Mouse (Mus musculus): ENCODE measurements around the gene Spg21.
A peak's percentile ranks its signal among the peaks of the same experiment; 100 is the strongest.

Spg21 gene

DNA sequence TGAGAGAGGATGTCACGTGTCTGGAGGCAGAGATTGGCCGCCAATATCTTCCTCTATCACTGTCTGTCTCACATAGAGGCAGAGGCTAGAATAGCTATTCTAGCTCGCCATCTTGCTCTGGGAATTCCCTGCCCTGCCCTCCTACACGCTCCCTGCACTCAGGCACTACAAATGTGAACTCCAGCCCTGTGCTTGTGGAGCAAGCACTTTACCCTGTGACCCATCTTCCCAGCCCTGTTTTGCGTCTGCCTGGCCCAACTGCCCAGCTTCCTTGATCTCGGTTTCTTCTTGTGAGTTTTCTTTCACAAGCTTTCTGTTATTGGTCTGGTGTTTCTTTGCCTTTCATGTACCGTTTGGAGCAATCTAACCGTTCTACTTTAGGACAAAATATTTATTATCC is 18.4 kb downstream of the Spg21 start:
- no peak for DNase-seq (ENCODE audit: low spot score in 2 of 2)

- no peak for DNase-seq (ENCODE audit: low spot score in 2 of 2)
Observed at GRCm38 (mm10) chr9:65480071-65480470, 19.3 kb downstream of the Spg21 start.

- DNase-seq (ENCODE audit: low spot score in 2 of 2), result no peak
Observed at GRCm38 (mm10) chr9:65491476-65491875, 30.7 kb downstream of the Spg21 start.

DNA sequence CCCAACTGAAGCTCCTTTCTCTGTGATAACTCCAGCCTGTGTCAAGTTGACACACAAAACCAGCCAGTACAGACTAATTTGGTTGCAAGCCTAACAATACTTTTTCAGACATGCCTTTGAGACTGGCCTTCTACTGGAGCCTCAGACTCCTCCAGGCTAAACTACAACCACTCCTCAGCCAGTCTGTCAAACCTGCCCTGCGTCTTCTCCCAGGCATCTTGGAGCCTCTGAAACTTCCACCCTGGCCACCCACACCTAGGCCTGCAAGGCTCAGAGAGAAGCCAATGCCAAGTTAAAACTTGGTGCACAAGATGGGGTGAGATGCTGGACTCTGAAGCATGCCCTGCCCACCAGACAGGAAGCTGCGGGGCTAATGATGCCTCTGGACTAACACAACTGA is 31.6 kb downstream of the Spg21 start:
- no peak for DNase-seq (ENCODE audit: low spot score in 2 of 2)

GRCm38 (mm10) chr9:65492851-65493250 is 32.1 kb downstream of the Spg21 start:
- DNase-seq (ENCODE audit: low spot score in 2 of 2), result no peak

DNA sequence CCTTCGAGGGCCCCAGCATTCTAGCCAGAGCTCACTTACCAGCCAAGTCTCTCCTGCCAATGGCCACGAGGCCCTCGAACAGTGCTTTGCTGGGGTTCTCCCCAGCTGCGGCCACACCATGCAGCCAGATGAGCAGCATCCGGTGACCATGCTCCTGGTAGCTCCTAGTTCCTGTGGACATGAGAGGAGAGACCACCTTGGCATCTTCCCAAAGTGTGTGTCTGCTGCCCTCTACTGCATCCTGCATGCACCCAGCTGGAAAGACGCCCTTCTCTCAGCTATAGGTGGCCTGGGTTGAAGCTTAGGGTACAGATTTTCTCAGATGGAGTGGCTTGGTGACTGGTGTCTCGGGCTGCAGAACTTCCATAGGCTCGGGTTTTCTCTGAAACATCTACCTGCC is 41.4 kb downstream of the Spg21 start:
- DNase-seq (ENCODE audit: low spot score in 2 of 2), result no peak

GRCm38 (mm10) chr9:65502721-65503505 is 42.2 kb downstream of the Spg21 start:
- peak in 1 of 2 experiments; percentile 24 for DNase-seq (ENCODE audit: low spot score in 2 of 2)

GRCm38 (mm10) chr9:65508449-65508848 is 47.7 kb downstream of the Spg21 start:
- no peak for DNase-seq (ENCODE audit: low spot score in 2 of 2)

DNA sequence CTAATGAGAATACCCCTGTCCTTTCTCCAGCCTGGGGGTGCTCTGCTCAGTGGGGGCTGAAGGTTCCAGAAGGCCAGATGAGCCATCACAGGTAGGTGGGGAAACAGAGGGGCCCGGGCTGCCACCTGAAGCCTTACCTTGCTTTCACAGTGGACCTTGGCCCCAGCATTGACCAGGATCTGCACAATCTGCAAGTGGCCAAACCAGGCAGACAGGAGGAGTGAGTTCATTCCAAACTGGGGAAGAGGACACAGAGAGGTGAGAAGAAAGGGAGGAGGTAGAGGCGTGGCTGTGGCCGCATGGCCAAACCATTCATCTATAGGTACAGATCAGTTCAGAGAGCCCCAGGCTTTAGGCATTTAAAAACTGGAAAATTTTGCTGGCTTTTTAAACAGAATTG is 51.8 kb downstream of the Spg21 start:
- DNase-seq (ENCODE audit: low spot score in 2 of 2), result no peak

DNA sequence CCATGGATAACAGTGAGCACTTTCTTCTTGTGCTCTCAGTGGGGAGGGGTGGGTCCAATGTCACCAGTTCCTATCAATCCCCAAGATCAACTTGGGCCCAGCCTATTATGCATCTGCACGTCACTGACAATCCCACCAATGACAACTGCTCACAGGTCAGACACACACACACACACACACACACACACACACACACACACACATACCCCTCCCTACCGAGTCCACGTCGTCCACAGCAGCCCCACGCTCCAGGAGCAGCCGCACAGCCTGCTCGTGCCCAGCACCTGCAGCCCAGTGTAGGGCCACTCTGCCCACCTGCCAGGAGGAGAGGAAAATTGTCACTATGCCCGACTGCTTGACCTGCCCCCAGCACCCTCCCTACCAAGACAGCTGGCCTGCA is 53.7 kb downstream of the Spg21 start:
- no peak for DNase-seq (ENCODE audit: low spot score in 2 of 2)

DNA sequence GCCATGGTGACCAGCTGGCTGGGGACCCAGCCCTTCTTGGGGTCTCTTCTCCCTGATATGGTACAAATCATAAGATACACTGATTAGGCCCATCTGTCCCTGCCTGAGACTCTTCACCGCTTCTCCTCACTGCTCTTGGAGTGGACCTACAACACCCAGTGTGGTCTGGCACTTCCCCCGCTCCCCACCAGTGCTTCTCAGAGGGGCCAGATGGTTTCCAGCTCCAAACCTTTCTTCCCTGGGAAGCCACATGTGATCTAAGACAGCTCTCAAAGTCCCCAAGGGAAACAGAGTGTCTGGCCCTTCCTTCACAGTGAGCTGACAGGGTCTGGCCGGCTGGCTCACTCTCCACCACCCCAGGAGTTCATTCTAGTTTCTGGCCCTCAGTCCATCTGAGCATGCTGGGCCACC is 54.1 kb downstream of the Spg21 start:
- no peak for DNase-seq (ENCODE audit: low spot score in 2 of 2)

- DNase-seq (ENCODE audit: low spot score in 2 of 2), result peak; percentile 64 to 71
Observed at GRCm38 (mm10) chr9:65519807-65520504, 59.2 kb downstream of the Spg21 start, which contains the start of gene Ankdd1a. Ankdd1a (minus strand) TSS chr9:65520193.

DNA sequence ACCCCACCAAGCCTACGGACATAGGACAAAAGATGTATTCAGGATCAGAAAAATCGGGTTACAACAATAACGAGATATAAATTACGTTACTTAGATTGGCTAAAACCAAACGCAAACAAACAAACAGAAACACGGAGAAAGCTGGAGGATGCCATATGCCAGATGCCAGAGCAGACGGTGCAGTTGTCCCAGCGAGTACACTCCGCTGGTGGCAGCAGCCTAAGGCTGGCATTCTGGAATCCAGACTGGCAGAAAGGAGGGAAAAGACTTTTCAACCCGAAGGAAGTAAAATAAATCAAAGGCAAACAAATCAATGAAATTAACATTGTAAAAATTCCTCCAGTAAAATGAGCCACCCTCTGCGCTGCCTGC is 59.7 kb downstream of the Spg21 start:
- DNase-seq (ENCODE audit: low spot score in 2 of 2), result peak in 1 of 2 experiments; percentile 37

DNA sequence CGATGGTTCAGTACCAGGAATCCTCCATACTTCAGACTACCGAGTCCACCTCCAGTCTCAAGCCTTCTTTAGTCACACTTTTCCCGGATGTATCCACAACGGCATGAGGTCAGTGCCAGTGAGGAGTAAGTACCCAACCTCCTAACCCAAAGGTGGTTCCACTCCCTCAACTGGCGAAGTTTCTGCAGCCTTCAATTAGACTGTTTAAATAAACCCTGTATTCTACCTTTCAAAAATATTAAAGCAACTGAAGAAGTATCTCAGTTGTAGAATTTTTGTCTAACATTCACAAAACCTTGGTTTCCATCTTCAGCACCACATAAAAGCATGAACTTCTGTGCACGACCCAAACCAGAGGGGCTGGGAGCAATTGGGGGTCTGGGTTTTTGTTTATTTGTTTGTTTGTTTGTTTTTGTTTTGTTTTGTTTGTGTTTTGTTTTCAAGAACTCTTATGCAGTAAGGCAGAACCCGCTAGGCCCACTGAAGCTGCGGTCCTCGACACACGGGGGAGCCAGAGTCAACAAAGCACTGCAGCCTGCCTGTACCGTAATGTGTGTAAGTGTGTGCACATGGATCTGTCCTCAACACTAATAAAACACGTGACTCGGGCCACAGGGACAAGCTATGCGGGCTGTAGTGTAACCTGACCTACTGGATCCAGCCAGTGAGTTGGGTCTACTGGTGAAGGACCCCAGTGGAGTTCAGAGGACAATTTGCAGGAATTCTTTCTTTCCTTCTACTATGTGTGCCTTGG is 63.0 kb downstream of the Spg21 start:
- peak; percentile 83 to 90 for DNase-seq (ENCODE audit: low spot score in 2 of 2)

DNA sequence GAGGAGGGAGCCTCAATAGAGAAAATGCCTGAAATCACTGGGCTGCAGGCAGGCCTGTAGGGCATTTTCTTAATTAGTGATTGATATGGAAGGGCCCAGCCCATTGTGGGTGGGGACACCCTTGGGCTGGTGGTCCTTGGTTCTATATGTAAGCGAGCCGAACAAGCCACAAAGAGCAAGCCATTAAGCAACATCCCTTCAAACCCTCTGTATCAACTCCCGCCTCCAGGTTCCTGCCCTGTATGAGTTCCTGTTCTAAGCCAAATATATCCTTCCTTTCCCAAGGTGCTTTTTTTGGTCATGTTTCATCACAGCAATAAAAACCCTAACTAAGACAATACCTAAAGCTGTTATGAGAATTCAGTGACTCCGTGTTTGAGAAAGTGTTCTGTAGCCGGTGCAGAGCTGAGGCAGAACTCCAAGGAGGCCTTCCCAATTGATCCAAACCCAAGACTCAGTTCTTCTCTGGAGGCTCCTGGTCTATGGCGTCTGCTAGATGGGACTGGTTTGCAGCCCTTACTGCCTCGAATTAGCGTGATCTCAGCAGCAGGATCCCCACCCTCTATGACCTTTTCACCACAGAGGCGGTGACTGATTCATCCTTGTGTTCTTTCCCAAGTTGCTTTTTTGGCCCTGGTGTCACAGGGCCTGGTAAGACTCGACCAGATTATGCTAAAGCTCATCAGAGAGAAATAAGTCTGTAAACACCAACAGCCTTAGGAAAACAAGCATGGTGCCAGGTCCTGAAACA is 64.9 kb downstream of the Spg21 start:
- DNase-seq (ENCODE audit: low spot score in 2 of 2), result no peak

GRCm38 (mm10) chr9:65528417-65529038 is 67.8 kb downstream of the Spg21 start:
- DNase-seq (ENCODE audit: low spot score in 2 of 2), result no peak

- no peak for DNase-seq (ENCODE audit: low spot score in 2 of 2)
Observed at GRCm38 (mm10) chr9:65529659-65530058, 68.9 kb downstream of the Spg21 start.

DNA sequence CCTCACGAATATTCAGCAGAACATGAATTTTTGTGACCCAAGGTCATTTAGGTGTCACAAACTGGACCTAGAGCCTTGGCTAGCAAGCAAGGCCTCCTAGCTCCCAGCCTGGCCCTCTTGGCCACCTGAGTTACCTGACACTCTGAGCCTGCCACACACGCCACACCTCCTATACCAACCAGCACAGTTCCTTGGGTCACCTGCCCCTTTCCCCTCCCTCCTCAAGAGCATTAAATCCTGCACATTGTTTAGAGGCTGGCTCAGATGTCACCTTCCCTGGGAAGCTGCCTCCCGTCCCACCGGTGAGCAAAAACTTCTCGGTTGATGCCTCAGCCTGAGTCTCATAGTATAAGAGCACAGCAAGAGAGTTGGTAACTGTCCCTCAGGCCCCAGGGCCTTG is 70.5 kb downstream of the Spg21 start:
- DNase-seq (ENCODE audit: low spot score in 2 of 2), result no peak

GRCm38 (mm10) chr9:65532986-65533385 is 72.2 kb downstream of the Spg21 start:
- DNase-seq (ENCODE audit: low spot score in 2 of 2), result no peak

- no peak for DNase-seq (ENCODE audit: low spot score in 2 of 2)
Observed at GRCm38 (mm10) chr9:65534111-65534510, 73.4 kb downstream of the Spg21 start.

DNA sequence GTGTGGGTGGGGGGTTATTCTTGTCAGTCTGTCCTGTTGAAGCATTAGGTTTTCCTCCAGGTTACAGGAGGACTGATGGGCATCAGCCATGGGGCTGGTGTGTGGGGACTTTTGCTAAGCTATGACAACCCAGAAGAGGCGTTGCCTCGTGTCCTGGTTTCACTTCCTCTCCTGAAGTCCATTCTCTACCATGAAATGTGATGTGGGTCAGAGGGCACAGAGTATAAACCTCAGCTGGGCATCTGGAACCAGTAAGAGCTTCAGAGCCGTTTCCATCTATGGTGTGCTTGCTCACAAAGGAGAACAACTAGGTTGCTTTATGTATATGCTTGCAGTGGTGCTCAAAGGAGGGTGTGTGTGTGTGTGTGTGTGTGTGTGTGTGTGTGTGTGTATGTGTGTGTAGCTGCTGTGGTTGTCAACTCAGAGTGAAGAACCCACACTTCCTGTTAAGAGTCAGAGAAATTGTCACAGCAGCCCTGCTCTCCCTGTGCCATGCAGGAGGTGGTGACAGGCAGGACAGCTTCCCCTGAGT is 74.5 kb downstream of the Spg21 start:
- no peak for DNase-seq (ENCODE audit: low spot score in 2 of 2)
